Mouse (Mus musculus): ENCODE measurements at regions not wholly inside any gene's neighbourhood (a gene's known extent, or its start where the extent isn't known, plus 50 kb on each side); places are given as distances from the start of the nearest gene placed in this dataset.

DNA sequence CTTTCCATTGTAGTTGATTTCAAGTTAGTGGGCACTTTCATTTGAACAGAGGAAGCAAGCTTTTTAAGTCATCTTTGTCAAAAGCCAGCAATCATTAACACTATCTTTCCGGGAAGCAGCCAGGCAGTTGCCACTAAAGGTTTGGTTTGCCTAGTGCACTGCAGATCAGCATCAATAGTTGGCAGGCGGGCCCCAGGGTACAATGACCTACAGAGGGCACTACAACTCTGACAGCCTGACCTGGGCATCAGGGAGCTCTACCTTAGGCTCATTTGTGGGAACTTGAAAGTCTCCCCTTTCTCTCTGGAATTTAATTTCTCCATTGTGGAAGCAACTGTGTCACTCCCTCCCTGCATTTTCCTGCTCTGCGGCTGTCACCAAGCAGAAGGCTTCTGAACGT, 412.6 kb upstream of the Sall1 start:
- DNase-seq (ENCODE audit: low spot score in 2 of 2) = no peak

DNA sequence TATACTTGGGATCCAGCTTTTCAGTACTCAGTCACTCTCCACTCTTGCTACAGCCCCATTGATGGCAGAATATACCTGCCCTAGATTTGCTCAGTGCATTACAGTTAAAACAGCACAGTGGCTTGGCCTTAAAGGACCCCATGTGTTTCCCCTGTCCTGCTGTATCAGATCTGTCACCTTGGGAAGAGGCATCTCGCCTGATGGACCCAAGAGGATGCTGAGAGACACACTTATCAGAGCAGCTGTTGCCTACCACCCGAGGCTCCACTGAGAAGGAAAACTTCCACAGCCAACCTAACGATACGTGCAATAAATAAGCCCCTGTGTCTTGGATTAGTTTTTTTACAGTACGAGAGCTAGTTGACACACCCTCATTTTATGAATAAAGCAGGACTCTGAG, 411.8 kb upstream of the Sall1 start:
- DNase-seq (ENCODE audit: low spot score in 2 of 2) = no peak

DNA sequence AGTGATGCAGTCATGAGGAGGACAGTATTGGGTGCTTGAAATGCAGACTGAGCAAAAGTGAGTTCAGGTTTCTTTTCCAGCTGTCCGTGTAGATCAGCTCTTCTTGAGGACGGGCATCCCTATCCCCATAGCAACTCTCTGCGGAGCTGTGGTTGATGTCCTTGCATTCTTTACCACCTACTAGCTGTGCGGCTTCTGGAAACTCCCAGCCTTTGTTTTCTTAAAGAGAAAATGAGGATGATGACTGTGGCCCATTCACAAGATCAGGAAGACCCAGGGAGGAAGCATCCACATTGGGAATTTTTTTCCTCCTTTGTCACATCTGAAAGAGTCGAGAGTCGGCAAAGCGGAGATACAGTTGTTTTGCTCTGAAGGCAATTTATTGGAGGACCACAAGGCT, 410.2 kb upstream of the Sall1 start:
- DNase-seq (ENCODE audit: low spot score in 2 of 2) = no peak

DNA sequence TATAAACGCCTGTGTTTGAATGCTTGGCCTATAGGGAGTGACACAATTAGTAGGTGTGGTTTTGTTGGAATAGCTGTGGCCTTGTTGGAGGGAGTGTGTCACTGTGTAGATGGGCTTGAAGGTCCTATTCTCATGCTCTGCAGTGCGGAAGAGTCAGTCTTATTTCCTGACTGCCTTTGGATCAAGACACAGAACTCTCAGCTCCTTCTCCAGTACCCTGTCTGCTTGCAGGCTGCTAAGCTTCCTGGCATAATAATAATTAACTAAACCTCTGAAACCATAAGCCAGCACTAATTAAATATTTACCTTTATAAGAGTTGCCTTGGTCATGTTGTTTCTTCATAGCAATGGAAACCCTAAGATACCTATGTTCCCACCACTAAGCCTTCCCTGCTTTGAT, 409.8 kb upstream of the Sall1 start:
- DNase-seq (ENCODE audit: low spot score in 2 of 2) = no peak

DNA sequence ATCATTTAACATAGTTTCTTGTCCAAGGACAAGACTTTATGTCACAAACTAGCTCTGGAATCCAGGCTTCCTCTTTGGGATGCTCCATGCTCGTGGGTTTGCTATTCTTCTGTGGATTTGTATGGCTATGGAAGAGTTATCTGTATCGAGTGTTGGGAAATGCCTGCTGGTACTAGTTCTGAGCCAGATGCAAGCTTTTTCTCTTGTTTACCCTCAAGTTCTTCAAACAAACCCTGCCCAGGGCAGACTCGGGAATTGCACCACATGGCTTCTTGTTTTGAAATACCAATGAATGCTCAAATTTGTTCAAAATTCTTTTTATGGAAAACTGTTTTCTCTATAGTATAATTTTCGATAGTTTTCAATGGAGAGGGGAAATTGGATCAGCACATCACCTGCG, 400.5 kb upstream of the Sall1 start:
- DNase-seq (ENCODE audit: low spot score in 2 of 2) = no peak

DNA sequence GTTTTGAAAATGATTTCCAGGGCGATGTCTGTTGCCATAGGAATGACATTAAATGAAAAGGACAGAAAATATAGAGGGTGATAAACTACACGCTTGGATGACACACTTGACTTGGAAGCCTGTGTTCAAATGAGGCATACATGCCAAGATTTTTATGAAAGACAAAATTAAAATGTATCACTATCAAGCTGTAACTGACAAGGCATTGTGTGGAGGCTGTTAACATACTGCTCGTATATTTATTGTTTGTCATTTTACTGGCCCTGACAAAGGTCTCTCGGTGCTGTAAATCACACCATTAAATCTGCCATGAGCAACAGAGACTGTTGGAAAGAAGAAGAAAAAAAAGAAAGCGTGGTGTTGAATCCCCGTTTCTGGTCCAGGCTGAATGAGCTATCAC, 395.3 kb upstream of the Sall1 start:
- no peak for DNase-seq (ENCODE audit: low spot score in 2 of 2)

DNA sequence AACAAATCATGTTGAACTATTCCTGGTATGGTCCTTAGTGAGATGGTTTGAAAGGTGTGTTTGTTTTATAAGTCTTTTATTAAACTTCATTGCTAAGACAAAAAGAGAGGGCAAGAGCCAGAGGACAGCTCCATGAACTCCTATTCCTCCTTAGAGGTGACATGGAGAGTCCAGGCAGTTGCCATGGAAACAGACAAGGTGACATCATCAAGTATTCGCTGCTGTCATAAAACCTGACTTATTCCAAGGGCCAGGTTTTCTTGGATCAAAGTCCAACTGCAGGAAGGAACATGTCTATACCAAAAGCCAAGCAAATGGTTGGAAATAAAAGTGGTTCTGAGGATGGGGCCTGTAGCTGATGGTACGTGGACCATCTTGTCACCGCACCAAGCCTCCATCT, 383.0 kb upstream of the Sall1 start:
- no peak for DNase-seq (ENCODE audit: low spot score in 2 of 2)

DNA sequence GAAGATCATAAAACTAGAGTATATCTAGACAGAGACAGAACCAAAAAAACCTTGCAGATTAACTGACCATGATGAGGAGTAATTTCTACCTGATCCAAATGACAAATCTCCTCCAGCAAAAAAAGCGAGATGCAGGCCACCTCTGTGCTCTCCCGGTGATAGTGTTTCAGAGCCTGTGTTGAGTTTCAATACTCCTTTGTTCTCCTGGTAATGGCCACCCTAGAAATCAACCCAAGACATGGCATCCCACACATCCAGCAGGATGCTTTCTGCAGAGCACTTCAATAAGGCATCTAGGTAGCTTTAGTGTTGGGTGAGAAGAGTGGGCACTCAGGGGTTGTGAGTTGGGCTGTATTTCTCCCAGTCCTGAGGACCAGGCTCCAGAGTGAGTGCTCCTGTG, 371.3 kb upstream of the Sall1 start:
- no peak for DNase-seq (ENCODE audit: low spot score in 2 of 2)

DNA sequence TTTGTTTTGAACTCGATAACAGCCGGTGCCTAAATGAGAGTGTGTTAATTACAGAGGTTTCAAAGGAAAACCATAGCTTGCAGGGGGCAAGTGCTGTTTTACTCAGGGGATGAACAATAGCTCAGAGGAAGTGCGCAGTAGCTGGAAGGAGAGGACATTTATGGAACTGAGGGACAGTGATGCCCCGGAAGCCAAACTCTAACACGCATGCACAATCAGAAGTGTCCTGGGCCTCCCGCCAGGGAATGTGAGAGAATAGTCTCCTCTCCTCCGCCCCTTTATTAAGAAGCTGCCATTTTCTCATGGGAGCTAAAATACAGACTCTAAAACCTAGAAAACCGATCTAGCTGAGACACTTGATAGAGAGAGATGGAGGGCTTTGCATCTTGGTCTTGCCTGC, 368.5 kb upstream of the Sall1 start:
- DNase-seq (ENCODE audit: low spot score in 2 of 2) = no peak

DNA sequence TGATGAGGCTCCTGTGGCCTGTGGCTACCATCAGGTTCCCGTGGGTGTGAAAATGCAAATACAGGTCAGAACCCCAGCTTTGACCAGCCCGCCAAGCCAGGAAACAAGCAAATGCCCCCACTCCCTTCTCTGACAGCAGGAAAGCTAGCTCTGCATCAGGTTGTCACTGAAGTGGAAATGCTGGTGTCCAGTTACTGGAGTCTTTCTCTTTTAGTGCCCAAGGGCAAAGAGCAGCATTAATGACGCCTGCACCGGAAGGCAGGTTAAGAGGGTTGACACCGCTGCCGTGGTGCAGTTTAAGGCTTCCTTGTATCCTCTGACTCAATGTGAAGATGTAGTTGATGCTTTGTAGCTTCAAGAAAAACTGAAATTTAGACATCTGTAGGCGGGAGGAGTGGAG, 368.1 kb upstream of the Sall1 start:
- no peak for DNase-seq (ENCODE audit: low spot score in 2 of 2)

DNA sequence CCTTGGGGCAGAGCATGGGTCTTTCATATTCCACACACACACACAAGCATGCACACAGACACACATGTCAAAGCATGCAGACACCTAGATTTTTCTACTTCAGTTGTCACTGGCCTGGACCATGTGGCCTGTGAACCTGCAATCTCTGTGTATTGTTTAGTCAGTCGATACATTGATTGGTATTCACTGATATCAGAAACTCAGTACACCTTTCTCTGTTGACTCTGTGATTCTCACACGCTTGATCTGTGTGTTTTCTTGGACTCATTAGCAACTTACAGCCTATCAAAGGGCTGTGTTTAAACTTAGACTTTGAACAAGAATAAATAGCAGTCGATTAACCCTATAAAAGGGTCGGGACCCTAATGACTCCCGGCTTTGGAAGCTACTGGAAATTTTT, 362.7 kb upstream of the Sall1 start:
- DNase-seq (ENCODE audit: low spot score in 2 of 2) = no peak

DNA sequence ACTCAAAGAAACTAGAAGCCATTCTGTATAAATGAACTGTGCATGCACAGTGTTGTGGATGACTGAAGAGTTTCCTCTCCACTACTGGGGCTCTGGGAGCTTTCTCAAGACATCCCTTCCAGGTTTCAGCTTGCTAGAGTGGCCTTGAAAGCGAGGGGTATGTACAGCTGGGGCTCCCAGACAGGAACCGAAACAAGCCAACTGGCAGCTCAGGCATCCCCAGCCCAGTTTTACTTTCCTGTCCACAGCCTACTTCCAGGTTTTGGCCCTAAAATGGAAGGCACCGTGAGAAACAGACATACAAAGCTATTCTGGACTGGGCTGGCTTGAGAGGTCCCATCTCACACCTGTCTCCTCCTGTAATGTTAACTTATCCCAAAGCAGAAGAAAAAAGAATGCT, 360.3 kb upstream of the Sall1 start:
- no peak for DNase-seq (ENCODE audit: low spot score in 2 of 2)

DNA sequence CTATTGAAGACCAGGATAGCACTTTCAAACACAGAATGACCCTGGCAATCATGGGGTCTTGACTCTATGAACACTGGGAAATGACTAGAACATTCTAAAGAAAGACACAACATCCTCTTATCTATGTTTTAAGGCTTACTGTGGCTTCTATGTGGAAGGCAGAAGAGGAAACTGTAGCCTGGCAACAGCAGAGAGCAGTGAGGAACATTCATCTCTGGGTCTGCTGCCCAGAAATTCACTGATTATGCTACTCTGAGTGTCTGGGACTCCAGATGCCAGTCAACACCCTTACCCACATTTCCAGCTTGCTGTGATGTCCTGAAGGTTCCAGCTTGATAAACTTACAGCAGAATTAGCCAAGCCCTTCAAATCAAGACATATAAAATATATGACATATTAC, 352.7 kb upstream of the Sall1 start:
- no peak for DNase-seq (ENCODE audit: low spot score in 2 of 2)

DNA sequence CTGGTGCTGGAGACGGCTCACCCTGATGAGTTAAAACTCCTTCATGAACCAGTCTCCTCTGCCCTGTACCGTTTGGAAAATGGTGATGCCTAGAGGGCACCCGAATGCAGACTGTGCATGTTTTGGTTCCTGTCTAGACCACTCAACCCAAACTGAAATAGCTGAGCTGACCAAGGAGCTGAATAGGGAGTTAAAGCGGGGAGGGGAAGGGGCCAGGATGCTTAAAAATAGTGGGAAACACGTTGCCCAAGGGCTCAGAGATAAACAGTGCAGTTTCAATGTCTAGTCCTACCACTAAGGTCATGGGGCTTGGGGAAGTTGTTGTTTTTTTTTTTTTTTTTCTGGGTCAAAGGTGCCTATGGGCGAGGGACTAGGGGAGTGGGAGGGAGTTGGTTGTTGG, 348.8 kb upstream of the Sall1 start:
- no peak for DNase-seq (ENCODE audit: low spot score in 2 of 2)

DNA sequence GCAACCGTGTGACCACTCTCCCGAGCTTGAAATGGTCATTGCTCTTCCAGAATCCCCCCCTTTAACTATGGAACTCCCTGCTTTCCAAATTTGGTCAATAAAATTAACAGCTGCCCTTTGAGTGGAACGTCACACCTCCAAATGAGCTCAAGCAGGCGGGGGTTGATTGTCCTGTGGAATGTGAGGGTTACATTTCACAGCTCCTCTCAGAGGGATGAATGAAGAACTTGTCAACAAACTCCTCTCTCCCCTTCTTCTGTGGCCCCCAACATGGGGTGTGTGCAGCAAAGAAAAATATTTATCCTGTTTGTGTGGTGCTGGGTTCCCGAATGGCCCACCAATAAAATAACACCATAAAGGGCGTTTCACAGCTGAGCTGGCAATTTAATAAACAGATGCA, 344.8 kb upstream of the Sall1 start:
- DNase-seq (ENCODE audit: low spot score in 2 of 2) = no peak

DNA sequence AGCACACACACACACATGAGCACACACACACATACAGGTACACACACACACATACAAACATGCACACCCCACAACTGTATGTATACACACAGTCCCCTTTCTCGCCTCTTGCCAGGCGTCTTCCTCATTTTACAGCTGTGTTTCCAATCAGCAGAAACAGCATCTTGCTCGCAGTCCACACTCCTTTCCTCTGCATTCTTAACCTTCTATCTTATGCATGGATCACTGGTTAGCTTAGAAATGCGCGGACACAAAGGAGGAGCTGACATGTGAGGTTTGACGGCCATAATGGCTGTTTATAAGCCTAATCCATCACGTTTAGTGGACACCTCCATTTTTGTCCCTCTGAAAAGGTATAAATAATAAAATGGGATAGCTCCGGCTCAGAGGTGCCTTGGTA, 343.3 kb upstream of the Sall1 start:
- DNase-seq (ENCODE audit: low spot score in 2 of 2) = no peak

DNA sequence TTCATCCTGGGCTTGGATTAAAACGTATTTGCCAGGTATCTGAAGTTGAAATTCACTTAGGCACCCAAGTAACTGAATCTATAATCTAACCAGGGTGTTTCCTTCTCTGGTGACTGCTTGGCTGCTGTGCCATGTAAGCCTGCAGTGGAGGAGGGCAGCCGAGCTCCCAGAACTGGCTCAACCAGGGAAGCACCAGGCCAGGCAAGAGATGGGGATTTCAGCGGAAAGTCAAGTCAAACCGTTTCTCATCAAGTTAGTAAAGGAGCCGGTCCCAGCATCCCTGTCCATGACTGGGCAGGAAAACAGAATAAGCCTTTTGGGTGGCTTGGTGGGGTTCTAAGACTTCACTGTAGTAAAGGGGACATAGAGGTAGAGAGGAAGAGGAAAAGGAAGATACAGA, 341.1 kb upstream of the Sall1 start:
- no peak for DNase-seq (ENCODE audit: low spot score in 2 of 2)

DNA sequence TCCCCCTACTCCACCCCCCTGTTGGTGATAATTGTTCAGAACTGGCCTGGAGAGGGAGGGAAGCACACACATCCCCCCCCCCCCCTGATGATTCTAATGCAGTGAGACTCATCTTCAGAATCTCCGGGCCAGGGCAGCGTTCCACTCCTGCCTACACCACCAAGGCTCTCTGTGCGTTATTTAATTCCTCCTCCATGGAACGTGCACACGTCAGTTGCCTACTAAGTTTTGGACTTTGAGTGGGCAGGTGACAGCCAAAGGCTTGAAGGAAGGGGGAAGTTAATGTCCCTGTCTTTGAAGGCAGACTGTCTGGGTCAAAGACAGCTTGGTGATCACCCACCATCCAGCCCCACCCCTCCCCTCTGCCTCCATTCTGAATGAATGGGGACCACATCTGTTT, 339.8 kb upstream of the Sall1 start:
- DNase-seq (ENCODE audit: low spot score in 2 of 2) = no peak

DNA sequence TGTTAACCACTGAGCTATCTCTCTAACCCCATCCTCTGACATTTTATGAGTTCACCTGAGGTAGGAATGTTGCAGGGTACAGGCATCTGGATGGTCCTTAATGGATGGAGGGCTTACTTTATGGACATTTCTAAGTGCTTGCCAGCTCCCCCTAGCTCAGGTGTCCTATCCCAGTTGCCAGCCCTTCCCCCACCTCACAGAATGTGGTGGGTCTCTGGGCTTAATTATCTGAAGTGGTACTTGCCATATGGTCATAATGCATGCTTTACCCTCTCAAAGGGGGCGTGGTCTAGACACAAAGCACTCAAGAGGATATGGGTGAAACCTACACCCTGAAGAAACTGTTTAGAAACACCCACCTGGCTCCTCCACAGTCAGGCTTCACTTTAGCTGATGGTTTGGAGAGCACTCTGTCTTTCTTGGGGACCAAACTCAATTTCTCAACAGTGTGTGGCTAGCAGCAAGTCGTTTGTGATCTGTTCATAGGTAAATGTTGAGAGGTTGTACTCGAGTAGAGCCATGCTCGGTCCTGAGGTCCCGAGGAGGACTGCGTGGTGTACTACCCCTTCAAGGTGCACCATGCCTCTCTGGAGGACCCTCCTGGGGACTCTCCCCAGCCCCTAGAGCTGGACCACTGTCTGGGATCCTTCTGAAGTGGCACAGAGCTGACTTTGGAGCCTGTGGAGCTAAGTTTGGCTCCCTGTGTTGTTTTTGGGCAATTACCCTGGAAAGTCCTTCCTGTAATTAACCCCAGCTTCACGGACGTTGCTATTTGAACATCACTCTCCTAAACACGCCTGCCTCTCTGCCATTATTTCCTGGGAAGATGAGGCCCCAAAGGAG, 338.8 kb upstream of the Sall1 start:
- no peak for DNase-seq (ENCODE audit: low spot score in 2 of 2)

DNA sequence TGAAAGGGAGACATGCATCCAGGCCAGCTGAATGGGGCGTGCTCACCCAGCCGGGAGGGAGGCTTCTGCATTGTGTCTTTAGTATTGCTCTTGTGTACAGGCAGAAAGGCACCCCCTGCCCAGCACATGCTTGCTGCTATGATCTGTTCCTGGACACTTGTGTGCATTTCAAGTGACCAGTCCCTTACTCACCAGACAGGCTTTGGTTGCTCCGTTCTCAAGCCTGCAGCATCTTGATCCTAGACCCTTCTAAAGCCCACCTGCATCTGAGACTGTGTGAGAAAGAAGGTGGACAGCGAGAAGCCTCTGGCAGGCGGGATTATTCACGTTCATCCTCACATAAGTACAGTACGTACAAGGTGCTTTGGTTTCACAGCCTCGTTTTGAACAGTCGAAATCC, 336.5 kb upstream of the Sall1 start:
- DNase-seq (ENCODE audit: low spot score in 2 of 2) = no peak

DNA sequence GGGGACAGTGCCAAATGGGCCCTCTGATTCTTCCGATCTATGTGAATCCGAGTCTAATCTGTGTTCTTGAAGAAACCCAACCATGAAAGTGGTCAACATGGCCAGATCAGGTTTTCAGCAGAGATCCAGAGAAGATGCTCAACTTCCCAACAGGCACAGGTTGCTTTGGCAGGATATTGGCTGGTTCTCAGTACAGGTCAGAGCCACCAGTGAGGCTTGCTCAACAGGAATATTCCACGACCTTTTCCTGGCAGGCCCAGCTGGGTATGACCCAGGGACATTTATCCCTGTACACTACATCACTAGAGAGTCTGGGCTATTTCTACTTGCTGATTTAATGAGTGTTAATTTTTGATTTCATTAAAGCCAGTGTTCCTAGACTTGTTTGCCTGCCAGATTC, 328.8 kb upstream of the Sall1 start:
- DNase-seq (ENCODE audit: low spot score in 2 of 2) = no peak

DNA sequence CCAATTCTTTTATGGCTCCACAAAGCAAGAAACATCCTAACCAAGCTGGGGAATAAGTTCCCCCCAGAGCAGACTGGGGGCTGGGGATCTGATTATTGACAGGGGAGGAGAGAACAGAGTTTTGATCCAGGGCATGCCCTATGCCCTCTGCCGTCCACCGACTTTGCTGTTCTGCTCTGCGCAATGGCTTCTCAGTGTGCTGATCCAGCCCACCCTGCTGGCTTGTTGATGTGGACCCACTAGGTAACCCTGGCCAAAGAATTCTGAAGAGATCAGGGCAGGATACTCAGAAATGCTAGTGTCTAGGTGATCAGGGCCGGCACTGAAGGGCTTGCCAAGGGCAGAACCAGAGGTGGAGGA, 327.8 kb upstream of the Sall1 start:
- DNase-seq (ENCODE audit: low spot score in 2 of 2) = no peak

DNA sequence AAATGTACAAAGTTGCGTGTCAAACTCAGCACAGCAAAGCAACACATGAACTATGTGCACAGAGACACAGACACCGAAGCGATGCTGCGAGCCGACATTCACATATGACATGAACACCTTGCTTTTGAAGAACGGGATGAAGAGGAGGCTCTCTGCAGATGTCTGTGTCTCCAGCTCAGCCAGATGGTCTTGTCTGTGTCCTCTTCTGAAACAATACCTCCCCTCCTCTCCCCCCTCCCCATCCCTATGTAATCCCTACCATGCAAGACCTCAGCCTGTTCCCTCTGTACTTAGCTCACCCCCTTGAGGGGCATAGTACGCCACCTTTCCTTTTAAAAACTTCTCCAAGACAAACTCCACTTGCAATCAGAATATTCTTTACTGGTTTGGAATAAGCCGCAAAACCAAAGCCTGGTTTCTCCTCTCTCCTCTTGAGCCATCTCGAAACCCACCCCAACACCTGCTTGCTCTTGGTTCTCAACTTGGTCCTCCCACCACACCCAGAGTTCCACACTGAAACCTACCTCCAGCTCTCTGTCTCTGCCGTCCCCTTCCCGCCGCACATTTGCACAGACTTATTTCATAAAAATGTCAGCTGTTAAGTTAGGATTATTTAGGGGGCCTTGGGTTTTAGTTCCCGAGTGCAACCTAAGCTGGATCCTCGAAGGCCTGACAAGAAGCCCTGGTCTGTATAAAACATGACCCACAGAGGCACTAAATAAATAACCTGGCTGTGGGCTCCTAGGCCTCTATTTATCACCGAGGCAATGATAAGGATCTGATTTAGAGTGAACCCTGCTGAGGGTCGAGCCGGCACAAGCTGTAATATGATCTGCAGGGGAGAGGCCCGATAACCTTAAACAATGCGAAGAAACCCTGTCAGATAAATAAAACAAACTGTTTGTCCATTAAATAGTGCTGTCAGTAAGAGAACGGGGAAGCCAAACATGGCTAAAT, 327.1 kb upstream of the Sall1 start:
- DNase-seq (ENCODE audit: low spot score in 2 of 2) = no peak

Measured in adrenal gland, postnatal 4 days (tissue).